Mouse (Mus musculus): Measurements from ENCODE around the gene Tmem72. TPM values are rescaled to one million over a fixed set of nuclear protein-coding genes. Genes with fewer than 3 reads are reported as not detected.

Gene Tmem72
- polyA plus RNA-seq (2015; fragmentation: Nextera tagmentation; extraction: Ambion mirVana) = 0.47 and 0.70 TPM in 2 replicates

- Histone ChIP-seq H3K36me3 (replicated peaks) (no peaks in the 10 kb centered on the region), H3K27ac (no peak within 1 kb of the TSS), H3K4me3 (no peak within 1 kb of the TSS), H3K27me3 (replicated peaks) (no peaks in the 10 kb centered on the region), H3K9me3 (no peaks in the 10 kb centered on the region), H3K9ac (no peak within 1 kb of the TSS), H3K4me2 (no peak within 1 kb of the TSS), H3K4me1 (no peaks in the 10 kb centered on the region)
- no peak for ATAC-seq (replicated peaks)
- WGBS = 69% methylated on average over 8 of the region's 8 CpGs
These were observed at the start of gene Tmem72 for GRCm38 (mm10) chr6:116716666-116717065. Tmem72 (minus strand) TSS chr6:116716913.

GRCm38 (mm10) chr6:116764524-116764923 is 47.8 kb upstream of the Tmem72 start:
- Histone ChIP-seq H3K36me3 (replicated peaks) (no peaks in the 10 kb centered on the region), H3K4me3 (no peak overlapping the region), H3K9ac (no peak overlapping the region), H3K27me3 (replicated peaks) (no peaks in the 10 kb centered on the region), H3K27ac (no peak overlapping the region), H3K9me3 (no peaks in the 10 kb centered on the region), H3K4me2 (no peak overlapping the region), H3K4me1 (no peaks in the 10 kb centered on the region)
- WGBS = 93% methylated on average over 4 of the region's 4 CpGs
- ATAC-seq (replicated peaks) = no peak

- Histone ChIP-seq H3K4me1 (no peaks in the 10 kb centered on the region), H3K36me3 (replicated peaks) (no peaks in the 10 kb centered on the region), H3K4me2 (no peak overlapping the region), H3K4me3 (no peak overlapping the region), H3K9ac (no peak overlapping the region), H3K27me3 (replicated peaks) (no peaks in the 10 kb centered on the region), H3K27ac (no peak overlapping the region), H3K9me3 (no peaks in the 10 kb centered on the region)
- ATAC-seq (replicated peaks) = no peak
- 19% methylated on average over 3 of the region's 3 CpGs for WGBS
These were observed 45.6 kb upstream of the Tmem72 start for GRCm38 (mm10) chr6:116762333-116762732.

- H3K9ac ChIP-seq = no peak overlapping the region
- no peak overlapping the region for H3K27ac ChIP-seq
- 77% methylated on average over 6 of the region's 6 CpGs for WGBS
- no peaks in the 10 kb centered on the region for H3K9me3 ChIP-seq
- H3K4me2 ChIP-seq = no peak overlapping the region
- no peaks in the 10 kb centered on the region for H3K36me3 ChIP-seq (replicated peaks)
- no peak for ATAC-seq (replicated peaks)
- no peaks in the 10 kb centered on the region for H3K27me3 ChIP-seq (replicated peaks)
- no peak overlapping the region for H3K4me3 ChIP-seq
- no peaks in the 10 kb centered on the region for H3K4me1 ChIP-seq
These were observed 43.5 kb upstream of the Tmem72 start for GRCm38 (mm10) chr6:116760181-116760580.

GRCm38 (mm10) chr6:116756364-116756763 is 39.7 kb upstream of the Tmem72 start:
- no peak for ATAC-seq (replicated peaks)
- Histone ChIP-seq H3K4me3 (no peak overlapping the region), H3K27ac (no peak overlapping the region), H3K4me1 (no peaks in the 10 kb centered on the region), H3K9ac (no peak overlapping the region), H3K9me3 (no peaks in the 10 kb centered on the region), H3K36me3 (replicated peaks) (no peaks in the 10 kb centered on the region), H3K4me2 (no peak overlapping the region), H3K27me3 (replicated peaks) (no peaks in the 10 kb centered on the region)
- WGBS = 80% methylated on average over 3 of the region's 3 CpGs

GRCm38 (mm10) chr6:116738046-116738445 is 21.3 kb upstream of the Tmem72 start:
- 89% methylated on average over 2 of the region's 2 CpGs for WGBS
- no peak for ATAC-seq (replicated peaks)
- no peaks in the 10 kb centered on the region for H3K36me3 ChIP-seq (replicated peaks)
- H3K4me3 ChIP-seq = no peak overlapping the region
- no peaks in the 10 kb centered on the region for H3K4me1 ChIP-seq
- H3K27ac ChIP-seq = no peak overlapping the region
- H3K4me2 ChIP-seq = no peak overlapping the region
- H3K27me3 ChIP-seq (replicated peaks) = no peaks in the 10 kb centered on the region
- H3K9ac ChIP-seq = no peak overlapping the region
- H3K9me3 ChIP-seq = no peaks in the 10 kb centered on the region

GRCm38 (mm10) chr6:116735361-116735760 is 18.6 kb upstream of the Tmem72 start:
- no peak overlapping the region for H3K4me3 ChIP-seq
- 92% methylated on average over 5 of the region's 5 CpGs for whole genome bisulfite sequencing
- no peak for ATAC-seq (replicated peaks)
- H3K4me1 ChIP-seq = no peaks in the 10 kb centered on the region
- H3K9ac ChIP-seq = no peak overlapping the region
- H3K27me3 ChIP-seq (replicated peaks) = no peaks in the 10 kb centered on the region
- H3K36me3 ChIP-seq (replicated peaks) = no peaks in the 10 kb centered on the region
- no peaks in the 10 kb centered on the region for H3K9me3 ChIP-seq
- no peak overlapping the region for H3K4me2 ChIP-seq
- H3K27ac ChIP-seq = no peak overlapping the region

- H3K4me3 ChIP-seq = no peak overlapping the region
- no peaks in the 10 kb centered on the region for H3K4me1 ChIP-seq
- no peaks in the 10 kb centered on the region for H3K27me3 ChIP-seq (replicated peaks)
- no peak for ATAC-seq (replicated peaks)
- H3K36me3 ChIP-seq (replicated peaks) = no peaks in the 10 kb centered on the region
- no peak overlapping the region for H3K4me2 ChIP-seq
- no peaks in the 10 kb centered on the region for H3K9me3 ChIP-seq
- 83% methylated on average over 4 of the region's 4 CpGs for WGBS
- H3K27ac ChIP-seq = no peak overlapping the region
- H3K9ac ChIP-seq = no peak overlapping the region
These were observed 16.9 kb upstream of the Tmem72 start for GRCm38 (mm10) chr6:116733577-116733976.

- 75% methylated on average over 12 of the region's 12 CpGs for WGBS
- H3K36me3 ChIP-seq (replicated peaks) = no peaks in the 10 kb centered on the region
- no peak overlapping the region for H3K27ac ChIP-seq
These were observed 7.9 kb upstream of the Tmem72 start for GRCm38 (mm10) chr6:116724489-116725160.

GRCm38 (mm10) chr6:116718920-116719319 is 2.2 kb upstream of the Tmem72 start:
- H3K4me2 ChIP-seq = no peak overlapping the region
- no peaks in the 10 kb centered on the region for H3K9me3 ChIP-seq
- H3K27ac ChIP-seq = no peak overlapping the region
- WGBS = 93% methylated on average over 4 of the region's 4 CpGs
- no peaks in the 10 kb centered on the region for H3K27me3 ChIP-seq (replicated peaks)
- H3K36me3 ChIP-seq (replicated peaks) = no peaks in the 10 kb centered on the region
- no peak overlapping the region for H3K4me3 ChIP-seq
- H3K9ac ChIP-seq = no peak overlapping the region
- H3K4me1 ChIP-seq = no peaks in the 10 kb centered on the region
- no peak for ATAC-seq (replicated peaks)

More at GRCm38 (mm10) chr6:116724489-116725160, 7.9 kb upstream of the Tmem72 start:
- no peaks in the 10 kb centered on the region for H3K9me3 ChIP-seq
- H3K27me3 ChIP-seq (replicated peaks) = no peaks in the 10 kb centered on the region
- H3K4me3 ChIP-seq = no peak overlapping the region
- no peak overlapping the region for H3K4me2 ChIP-seq
- no peak overlapping the region for H3K9ac ChIP-seq
- H3K4me1 ChIP-seq = no peaks in the 10 kb centered on the region
- ATAC-seq (replicated peaks) = no peak

- Histone ChIP-seq H3K4me1 (no peaks in the 10 kb centered on the region), H3K4me3 (no peak overlapping the region), H3K9me3 (no peaks in the 10 kb centered on the region), H3K4me2 (no peak overlapping the region), H3K9ac (no peak overlapping the region), H3K36me3 (replicated peaks) (no peaks in the 10 kb centered on the region), H3K27ac (no peak overlapping the region), H3K27me3 (replicated peaks) (no peaks in the 10 kb centered on the region)
- no peak for ATAC-seq (replicated peaks)
- 82% methylated on average over 4 of the region's 4 CpGs for WGBS
These were observed 1.6 kb upstream of the Tmem72 start for GRCm38 (mm10) chr6:116718361-116718760.

GRCm38 (mm10) chr6:116717851-116718250 is 1.1 kb upstream of the Tmem72 start:
- no peak overlapping the region for H3K4me2 ChIP-seq
- ATAC-seq (replicated peaks) = no peak
- H3K27me3 ChIP-seq (replicated peaks) = no peaks in the 10 kb centered on the region
- no peaks in the 10 kb centered on the region for H3K4me1 ChIP-seq
- WGBS = 89% methylated on average over 7 of the region's 7 CpGs
- no peaks in the 10 kb centered on the region for H3K36me3 ChIP-seq (replicated peaks)
- no peak overlapping the region for H3K4me3 ChIP-seq
- no peaks in the 10 kb centered on the region for H3K9me3 ChIP-seq
- no peak overlapping the region for H3K9ac ChIP-seq
- no peak overlapping the region for H3K27ac ChIP-seq

GRCm38 (mm10) chr6:116715166-116715565 is 1.5 kb downstream of the Tmem72 start:
- 81% methylated on average over 2 of the region's 2 CpGs for WGBS
- Histone ChIP-seq H3K4me2 (no peak overlapping the region), H3K36me3 (replicated peaks) (no peaks in the 10 kb centered on the region), H3K4me1 (no peaks in the 10 kb centered on the region), H3K4me3 (no peak overlapping the region), H3K9ac (no peak overlapping the region), H3K27ac (no peak overlapping the region), H3K9me3 (no peaks in the 10 kb centered on the region), H3K27me3 (replicated peaks) (no peaks in the 10 kb centered on the region)
- no peak for ATAC-seq (replicated peaks)
